Mouse (Mus musculus): ENCODE measurements around the gene Kifc3. TPM values are rescaled to one million over a fixed set of nuclear protein-coding genes. Genes with fewer than 3 reads are reported as not detected.
A peak's percentile ranks its signal among the peaks of the same experiment; 100 is the strongest.
"Not testable (repeated sequence)": the region's sequence is repeated elsewhere in the genome, so short reads cannot be mapped to it uniquely, and the experiment has no call there.

The Kifc3 gene
- polyA plus RNA-seq (2015; fragmentation: Nextera tagmentation; extraction: Ambion mirVana): 29.8 and 33.9 TPM in 2 replicates

GRCm38 (mm10) chr8:95202649-95203275 is at the start of gene Kifc3:
TSS of gene Kifc3 (minus strand) at chr8:95202812.
- Histone ChIP-seq H3K4me2 (no peak within 1 kb of the TSS), H3K27ac (no peak within 1 kb of the TSS), H3K36me3 (replicated peaks) (no peaks in the 10 kb centered on the region), H3K4me3 (no peak within 1 kb of the TSS), H3K27me3 (replicated peaks) (no peaks in the 10 kb centered on the region), H3K9ac (no peak within 1 kb of the TSS), H3K4me1 (peaks cover 15% of the 10 kb centered on the region), H3K9me3 (no peaks in the 10 kb centered on the region)
- 72% methylated on average over 14 of the region's 14 CpGs for WGBS
- ATAC-seq (replicated peaks): no peak

DNA sequence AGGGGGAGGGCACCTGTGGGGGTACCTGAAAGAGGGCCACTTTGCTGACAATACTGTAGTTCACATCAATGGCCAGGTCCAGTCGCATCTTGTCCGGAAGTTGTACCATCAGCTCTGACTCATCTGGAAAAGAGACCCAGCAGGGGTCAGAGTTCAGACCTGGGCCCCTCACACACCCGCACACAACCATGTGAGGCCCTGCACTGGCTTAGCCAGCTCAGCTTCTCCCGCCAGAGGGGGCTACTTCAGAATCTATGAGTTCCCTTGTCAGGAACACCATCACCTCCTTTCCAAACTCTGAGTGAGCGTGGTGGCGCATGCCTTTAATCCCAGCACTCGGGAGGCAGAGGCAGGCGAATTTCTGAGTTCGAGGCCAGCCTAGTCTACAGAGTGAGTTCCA is 49.4 kb upstream of the Kifc3 start:
- 69% methylated on average over 9 of the region's 9 CpGs for WGBS
- Histone ChIP-seq H3K9ac (no peak overlapping the region), H3K27ac (no peak overlapping the region), H3K4me3 (no peak overlapping the region), H3K4me1 (peaks cover 3% of the 10 kb centered on the region; the same call in 1 of the 2 replicates), H3K4me2 (no peak overlapping the region), H3K27me3 (replicated peaks) (no peaks in the 10 kb centered on the region), H3K9me3 (no peaks in the 10 kb centered on the region), H3K36me3 (replicated peaks) (no peaks in the 10 kb centered on the region)
- ATAC-seq (replicated peaks): no peak

GRCm38 (mm10) chr8:95249847-95250246 is 47.2 kb upstream of the Kifc3 start:
- H3K36me3 ChIP-seq (replicated peaks): no peaks in the 10 kb centered on the region
- no peaks in the 10 kb centered on the region for H3K9me3 ChIP-seq
- H3K27me3 ChIP-seq (replicated peaks): no peaks in the 10 kb centered on the region
- H3K4me2 ChIP-seq: no peak overlapping the region
- H3K4me1 ChIP-seq: peaks cover 10% of the 10 kb centered on the region
- no peak overlapping the region for H3K9ac ChIP-seq
- no peak for ATAC-seq (replicated peaks)
- no peak overlapping the region for H3K27ac ChIP-seq
- H3K4me3 ChIP-seq: no peak overlapping the region
- WGBS: 67% methylated on average over 4 of the region's 4 CpGs

DNA sequence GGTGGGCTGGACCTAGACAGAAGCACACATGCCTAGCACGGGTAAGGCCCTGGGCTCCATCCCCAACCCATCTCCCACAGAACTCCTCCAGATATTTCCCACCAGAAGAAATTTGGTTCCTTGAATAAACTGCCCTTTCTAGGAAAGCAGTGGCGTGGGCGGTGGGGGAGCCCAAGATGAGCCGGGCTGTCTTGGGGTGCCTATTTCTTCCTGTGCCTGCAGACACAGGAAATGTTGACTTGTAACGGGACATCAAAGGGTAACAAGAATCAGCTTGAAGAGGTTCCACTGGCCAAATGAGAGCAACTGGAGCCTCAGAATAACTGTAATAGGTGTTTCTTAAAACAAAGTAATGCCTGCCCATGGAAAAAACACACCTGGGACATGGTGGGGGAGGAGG is 44.7 kb upstream of the Kifc3 start:
- ATAC-seq (replicated peaks): no peak
- WGBS: 85% methylated on average over 5 of the region's 5 CpGs
- H3K36me3 ChIP-seq (replicated peaks): no peaks in the 10 kb centered on the region
- no peaks in the 10 kb centered on the region for H3K27me3 ChIP-seq (replicated peaks)
- no peak overlapping the region for H3K4me3 ChIP-seq
- no peak overlapping the region for H3K4me2 ChIP-seq
- H3K27ac ChIP-seq: no peak overlapping the region
- H3K9ac ChIP-seq: no peak overlapping the region
- H3K4me1 ChIP-seq: peaks cover 30% of the 10 kb centered on the region
- H3K9me3 ChIP-seq: no peaks in the 10 kb centered on the region

DNA sequence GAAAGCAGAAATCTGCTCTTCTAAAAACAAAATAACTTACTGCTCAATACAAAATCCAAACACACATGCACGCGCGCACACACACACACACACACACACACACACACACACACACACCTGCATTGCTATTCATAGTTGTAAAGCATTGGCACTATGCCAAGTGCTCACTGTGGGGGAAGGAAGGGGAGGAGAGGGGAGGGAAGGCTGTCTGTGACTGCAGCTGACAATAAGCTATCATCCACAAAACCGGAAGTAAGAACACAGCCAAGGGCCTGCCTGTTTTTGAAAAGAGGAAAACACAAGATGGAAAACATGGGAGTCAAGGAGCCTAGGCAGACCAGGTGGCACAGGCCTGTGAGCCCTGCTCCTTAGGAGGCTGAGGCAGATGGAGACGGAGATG is 42.6 kb upstream of the Kifc3 start:
- peak overlapping the region; percentile 94 for H3K27ac ChIP-seq
- 0 out of 2 replicates have a peak, but pooled peaks have one; percentile 18 for ATAC-seq (replicated peaks)
- no peaks in the 10 kb centered on the region for H3K36me3 ChIP-seq (replicated peaks)
- no peak overlapping the region for H3K4me3 ChIP-seq
- no peak overlapping the region for H3K9ac ChIP-seq
- H3K4me1 ChIP-seq: peaks cover 33% of the 10 kb centered on the region
- H3K27me3 ChIP-seq (replicated peaks): no peaks in the 10 kb centered on the region
- WGBS: 46% methylated on average over 5 of the region's 5 CpGs
- H3K4me2 ChIP-seq: no peak overlapping the region
- H3K9me3 ChIP-seq: no peaks in the 10 kb centered on the region

- no peak overlapping the region for H3K4me2 ChIP-seq
- no peaks in the 10 kb centered on the region for H3K27me3 ChIP-seq (replicated peaks)
- ATAC-seq (replicated peaks): peak; percentile 45; the same call in 1 of the 2 replicates
- WGBS: 53% methylated on average over 4 of the region's 4 CpGs
- no peak overlapping the region for H3K9ac ChIP-seq
- no peaks in the 10 kb centered on the region for H3K9me3 ChIP-seq
- H3K27ac ChIP-seq: peak overlapping the region; percentile 94
- H3K4me1 ChIP-seq: peaks cover 33% of the 10 kb centered on the region
- H3K4me3 ChIP-seq: no peak overlapping the region
- no peaks in the 10 kb centered on the region for H3K36me3 ChIP-seq (replicated peaks)
These were observed 41.2 kb upstream of the Kifc3 start for GRCm38 (mm10) chr8:95243853-95244252.

DNA sequence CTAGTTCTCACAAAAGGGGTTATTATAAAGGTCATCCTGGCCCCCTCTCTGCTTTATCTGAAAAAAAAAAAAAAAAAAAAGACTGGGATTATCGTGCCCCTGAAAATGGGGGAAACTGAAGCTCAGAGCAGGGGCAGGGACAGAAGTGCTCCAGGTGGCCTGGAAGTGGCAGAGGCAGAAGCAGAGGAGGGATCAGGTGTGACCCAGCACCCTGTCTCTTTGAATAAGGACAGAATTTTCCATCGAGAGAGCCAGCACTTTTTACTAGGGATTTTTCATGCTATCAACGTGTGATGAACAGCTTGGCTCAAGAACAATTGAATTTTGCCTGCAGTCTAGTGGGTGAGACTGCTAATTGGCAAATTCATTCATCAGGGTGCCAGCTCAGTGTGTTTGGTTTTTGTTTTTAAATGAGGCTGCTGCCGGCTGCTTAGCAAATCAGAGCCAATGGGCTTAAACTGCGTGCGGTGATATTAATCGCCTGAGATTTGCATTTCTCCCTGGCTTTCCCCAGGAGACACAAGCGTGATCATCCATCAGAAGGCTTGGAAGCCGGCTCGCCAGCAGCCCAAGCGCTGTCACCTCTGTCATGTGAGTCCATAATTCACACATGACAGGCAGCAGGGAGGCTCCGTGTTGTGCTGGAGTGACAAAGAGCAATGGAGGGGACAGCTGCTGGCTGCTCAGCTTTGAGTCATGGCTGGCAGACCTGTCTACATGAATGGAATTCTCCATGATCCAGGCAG is 40.4 kb upstream of the Kifc3 start:
- Histone ChIP-seq H3K9me3 (no peaks in the 10 kb centered on the region), H3K4me3 (no peak overlapping the region), H3K27ac (peak overlapping the region; percentile 94), H3K4me1 (peaks cover 33% of the 10 kb centered on the region), H3K4me2 (peak overlapping the region; percentile 32), H3K36me3 (replicated peaks) (no peaks in the 10 kb centered on the region), H3K27me3 (replicated peaks) (no peaks in the 10 kb centered on the region), H3K9ac (0 out of 2 replicates have a peak overlapping the region, but pooled peaks have one; percentile 5)
- peak; percentile 82 for ATAC-seq (replicated peaks)
- 10% methylated on average over 12 of the region's 12 CpGs for WGBS

GRCm38 (mm10) chr8:95242099-95242825 is 39.6 kb upstream of the Kifc3 start:
- Histone ChIP-seq H3K36me3 (replicated peaks) (no peaks in the 10 kb centered on the region), H3K4me2 (no peak overlapping the region), H3K27me3 (replicated peaks) (no peaks in the 10 kb centered on the region), H3K4me1 (peaks cover 33% of the 10 kb centered on the region), H3K27ac (peak overlapping the region; percentile 94), H3K9ac (no peak overlapping the region), H3K4me3 (no peak overlapping the region), H3K9me3 (no peaks in the 10 kb centered on the region)
- ATAC-seq (replicated peaks): 0 out of 2 replicates have a peak, but pooled peaks have one; percentile 9
- WGBS: 83% methylated on average over 26 of the region's 26 CpGs

DNA sequence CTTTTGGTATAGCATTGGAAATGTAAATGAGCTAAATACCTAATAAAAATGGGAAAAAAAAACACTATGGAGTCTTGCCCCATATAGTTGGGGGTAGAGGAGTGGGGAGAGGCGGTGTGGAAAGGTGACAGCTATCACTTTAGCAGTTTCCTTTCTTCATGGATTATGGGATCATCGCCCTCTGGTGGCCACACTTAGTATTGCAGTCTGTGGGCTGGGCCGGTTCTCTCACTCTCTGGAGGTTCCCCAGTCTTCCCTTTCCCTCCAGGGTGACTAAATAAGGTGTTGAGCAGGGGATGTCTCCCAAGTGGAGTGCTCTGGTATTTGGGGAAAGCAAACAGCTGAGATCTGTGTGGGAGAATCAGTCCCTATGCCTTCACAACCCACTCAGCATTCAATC is 33.1 kb upstream of the Kifc3 start:
- Histone ChIP-seq H3K4me3 (no peak overlapping the region), H3K36me3 (replicated peaks) (no peaks in the 10 kb centered on the region), H3K27ac (no peak overlapping the region), H3K27me3 (replicated peaks) (no peaks in the 10 kb centered on the region), H3K4me2 (no peak overlapping the region), H3K4me1 (no peaks in the 10 kb centered on the region), H3K9me3 (no peaks in the 10 kb centered on the region), H3K9ac (no peak overlapping the region)
- ATAC-seq (replicated peaks): 0 out of 2 replicates have a peak, but pooled peaks have one; percentile 27
- 2% methylated on average over 3 of the region's 3 CpGs for WGBS

GRCm38 (mm10) chr8:95230086-95230485 is 27.5 kb upstream of the Kifc3 start:
- H3K9ac ChIP-seq; H3K4me3 ChIP-seq; ATAC-seq (replicated peaks); H3K27me3 ChIP-seq (replicated peaks); H3K27ac ChIP-seq; H3K4me1 ChIP-seq; H3K4me2 ChIP-seq; H3K9me3 ChIP-seq; H3K36me3 ChIP-seq (replicated peaks): not testable (repeated sequence)
- 92% methylated on average over 9 of the region's 9 CpGs for WGBS

- Histone ChIP-seq H3K4me1 (no peaks in the 10 kb centered on the region), H3K27ac (no peak overlapping the region), H3K9me3 (no peaks in the 10 kb centered on the region), H3K4me2 (no peak overlapping the region), H3K36me3 (replicated peaks) (no peaks in the 10 kb centered on the region), H3K27me3 (replicated peaks) (no peaks in the 10 kb centered on the region), H3K9ac (no peak overlapping the region), H3K4me3 (no peak overlapping the region)
- no peak for ATAC-seq (replicated peaks)
- 63% methylated on average over 2 of the region's 2 CpGs for WGBS
These were observed 24.5 kb upstream of the Kifc3 start for GRCm38 (mm10) chr8:95227151-95227468.
